ENCODE assay signal across 26 mouse cellular contexts in genomic region chr8:53892205-53892710, GRCm38 (mm10).
DNase-seq lines count a peak whose midpoint lies in the region; ATAC-seq and TF ChIP-seq lines count a peak whose summit lies in the region.
"Had no signal": no experiment of that assay in that cellular context is flagged by ENCODE, and none has a peak within 500 bp of the region (broad histone marks: within the 10 kb centered on the region; RNA-seq: fewer than 3 reads in every experiment).

No protein-coding gene starts in this region.

- DNase-seq in forebrain, embryonic 14.5 days (ENCODE audit: low spot score), result peak; percentile 15
- no peak for DNase-seq in forebrain, embryonic 11.5 days (ENCODE audit: low spot score)
- peak; percentile 5 to 56 for DNase-seq in left cerebral cortex, postnatal 25 days (ENCODE audit: low spot score in 2 of 2)
- DNase-seq in left cerebral cortex, adult 18-20 months (ENCODE audit: low spot score in 2 of 2), result no peak
- DNase-seq in layer of hippocampus, adult 2 months (ENCODE audit: low spot score in 2 of 2), result no peak
- no peak for DNase-seq in thymus, postnatal 0 days (ENCODE audit: low spot score)
- DNase-seq: adrenal gland, postnatal 25 days; cerebellum, adult 8-10 months; gastrocnemius, postnatal 36 days; heart, postnatal 14 days; kidney, adult 11 months; kidney, postnatal 36 days; lung, postnatal 36 days had no signal

- H3K4me3 ChIP-seq in forebrain, embryonic 14.5 days (ENCODE audit: low read depth, low read length), result no peak overlapping the region
- no peak overlapping the region for H3K4me3 ChIP-seq in forebrain, embryonic 11.5 days (ENCODE audit: low read depth, low read length)
- H3K4me3 ChIP-seq in forebrain, embryonic 16.5 days (replicated peaks; ENCODE audit: low read length), result no peak overlapping the region
- no peak overlapping the region for H3K4me3 ChIP-seq in layer of hippocampus, adult 2 months
- H3K4me3 ChIP-seq: embryonic facial prominence, embryonic 12.5 days; hindbrain, embryonic 10.5 days; hindbrain, embryonic 15.5 days; kidney, embryonic 15.5 days; limb, embryonic 13.5 days; megakaryocyte, embryonic 14.5 days; midbrain, embryonic 12.5 days; myocyte; neural tube, embryonic 12.5 days had no signal

- H3K9ac ChIP-seq in forebrain, embryonic 14.5 days (ENCODE audit: low read length), result no peak overlapping the region
- no peak overlapping the region for H3K9ac ChIP-seq in forebrain, embryonic 11.5 days (ENCODE audit: low read length)
- no peak overlapping the region for H3K9ac ChIP-seq in forebrain, embryonic 16.5 days (replicated peaks; ENCODE audit: low read depth, low read length)
- H3K9ac ChIP-seq: embryonic facial prominence, embryonic 12.5 days; hindbrain, embryonic 15.5 days; kidney, embryonic 15.5 days; limb, embryonic 13.5 days; midbrain, embryonic 12.5 days; neural tube, embryonic 12.5 days had no signal

- intact Hi-C loops in left cerebral cortex, postnatal 25 days (cut with DNase I), result no loop called here

- TF ChIP-seq CTCF in layer of hippocampus, adult 2 months (conservative IDR thresholded peaks at IDR 0.05), result no peak

- H3K36me3 ChIP-seq in forebrain, embryonic 14.5 days (ENCODE audit: control insufficient read depth, insufficient read depth, low read length), result no peaks in the 10 kb centered on the region
- no peaks in the 10 kb centered on the region for H3K36me3 ChIP-seq in forebrain, embryonic 11.5 days (ENCODE audit: control insufficient read depth, insufficient read depth, low read length)
- H3K36me3 ChIP-seq in forebrain, embryonic 16.5 days (ENCODE audit: control insufficient read depth, insufficient read depth), result no peaks in the 10 kb centered on the region
- H3K36me3 ChIP-seq: embryonic facial prominence, embryonic 12.5 days; hindbrain, embryonic 10.5 days; hindbrain, embryonic 15.5 days; kidney, embryonic 15.5 days; limb, embryonic 13.5 days; midbrain, embryonic 12.5 days; neural tube, embryonic 12.5 days had no signal

- H3K27me3 ChIP-seq in forebrain, embryonic 14.5 days (replicated peaks; ENCODE audit: control insufficient read depth, insufficient read depth, low read length), result no peaks in the 10 kb centered on the region
- no peaks in the 10 kb centered on the region for H3K27me3 ChIP-seq in forebrain, embryonic 11.5 days (ENCODE audit: control insufficient read depth, insufficient read depth, low read length)
- no peaks in the 10 kb centered on the region for H3K27me3 ChIP-seq in forebrain, embryonic 16.5 days (replicated peaks; ENCODE audit: control insufficient read depth, insufficient read depth, low read length)
- H3K27me3 ChIP-seq: embryonic facial prominence, embryonic 12.5 days; hindbrain, embryonic 15.5 days; kidney, embryonic 15.5 days; limb, embryonic 13.5 days; megakaryocyte, embryonic 14.5 days; midbrain, embryonic 12.5 days; neural tube, embryonic 12.5 days had no signal

- H3K4me1 ChIP-seq in forebrain, embryonic 14.5 days (ENCODE audit: control insufficient read depth, insufficient read depth, low read length), result no peaks in the 10 kb centered on the region
- no peaks in the 10 kb centered on the region for H3K4me1 ChIP-seq in forebrain, embryonic 11.5 days (replicated peaks; ENCODE audit: control insufficient read depth, insufficient read depth, low read length)
- H3K4me1 ChIP-seq in forebrain, embryonic 16.5 days (replicated peaks; ENCODE audit: control insufficient read depth, insufficient read depth, low read length), result 0 out of 2 replicates have a peak, but pooled peaks cover 2% of the 10 kb centered on the region
- H3K4me1 ChIP-seq: embryonic facial prominence, embryonic 12.5 days; hindbrain, embryonic 10.5 days; hindbrain, embryonic 15.5 days; kidney, embryonic 15.5 days; limb, embryonic 13.5 days; midbrain, embryonic 12.5 days; neural tube, embryonic 12.5 days had no signal

- no peaks in the 10 kb centered on the region for H3K9me3 ChIP-seq in forebrain, embryonic 14.5 days (replicated peaks; ENCODE audit: control insufficient read depth, low read length)
- H3K9me3 ChIP-seq in forebrain, embryonic 11.5 days (ENCODE audit: control insufficient read depth, low read length), result no peaks in the 10 kb centered on the region
- H3K9me3 ChIP-seq in forebrain, embryonic 16.5 days (ENCODE audit: control insufficient read depth, low read length), result no peaks in the 10 kb centered on the region
- H3K9me3 ChIP-seq: embryonic facial prominence, embryonic 12.5 days; hindbrain, embryonic 10.5 days; hindbrain, embryonic 15.5 days; kidney, embryonic 15.5 days; limb, embryonic 13.5 days; megakaryocyte, embryonic 14.5 days; midbrain, embryonic 12.5 days; neural tube, embryonic 12.5 days had no signal

- H3K4me2 ChIP-seq in forebrain, embryonic 14.5 days (ENCODE audit: low read length), result no peak overlapping the region
- H3K4me2 ChIP-seq in forebrain, embryonic 11.5 days (ENCODE audit: low read depth, low read length, severe bottlenecking), result no peak overlapping the region
- H3K4me2 ChIP-seq in forebrain, embryonic 16.5 days (ENCODE audit: low read length), result no peak overlapping the region
- H3K4me2 ChIP-seq: embryonic facial prominence, embryonic 12.5 days; hindbrain, embryonic 15.5 days; kidney, embryonic 15.5 days; limb, embryonic 13.5 days; liver, embryonic 11.5 days; midbrain, embryonic 12.5 days; neural tube, embryonic 12.5 days had no signal

- H3K27ac ChIP-seq in forebrain, embryonic 14.5 days (ENCODE audit: low read depth, low read length), result no peak overlapping the region
- no peak overlapping the region for H3K27ac ChIP-seq in forebrain, embryonic 11.5 days (ENCODE audit: low read depth, low read length)
- no peak overlapping the region for H3K27ac ChIP-seq in forebrain, embryonic 16.5 days (ENCODE audit: low read length)
- no peak overlapping the region for H3K27ac ChIP-seq in layer of hippocampus, adult 2 months
- H3K27ac ChIP-seq: embryonic facial prominence, embryonic 12.5 days; hindbrain, embryonic 10.5 days; hindbrain, embryonic 15.5 days; kidney, embryonic 15.5 days; limb, embryonic 13.5 days; midbrain, embryonic 12.5 days; neural tube, embryonic 12.5 days had no signal

- 84% methylated on average over 4 of the region's 4 CpGs for WGBS in forebrain, embryonic 14.5 days
- 90% methylated on average over 4 of the region's 4 CpGs for WGBS in forebrain, embryonic 11.5 days
- WGBS in forebrain, embryonic 16.5 days, result 71% methylated on average over 4 of the region's 4 CpGs

- peak; percentile 58; the same call in 1 of the 2 replicates for ATAC-seq in forebrain, embryonic 14.5 days
- no peak for ATAC-seq in forebrain, embryonic 11.5 days (replicated peaks; ENCODE audit: low FRiP score)
- peak; percentile 71 for ATAC-seq in forebrain, embryonic 16.5 days
- ATAC-seq: CD4-positive, CD25-positive, alpha-beta regulatory T cell, adult 4 months; inflammation-experienced regulatory T-cells, adult 6 months had no signal

Comparison
In these comparisons a context has a peak if more than half of its experiments do, and no peak if none do; other contexts are left out.
1. DNase-seq: peak in forebrain, embryonic 14.5 days (single experiment) and left cerebral cortex, postnatal 25 days (2 of 2); none in forebrain, embryonic 11.5 days (single experiment), left cerebral cortex, adult 18-20 months (0 of 2), layer of hippocampus, adult 2 months (0 of 2) and thymus, postnatal 0 days (single experiment).